Mouse (Mus musculus): ENCODE results near the gene Mvp. TPM values are rescaled to one million over a fixed set of nuclear protein-coding genes. Genes with fewer than 3 reads are reported as not detected.

Mvp gene
- 1 to 10 TPM; 7.2 to 8.3 TPM for total RNA-seq (2021)
- long read RNA-seq, experiment 1, full-length matches to known transcripts, result 8 of 10 reads
- long read RNA-seq, experiment 1, partial matches to known transcripts, result 0 of 10 reads
- long read RNA-seq, experiment 1, other reads (novel, unspliced or antisense), result 2 of 10 reads
- long read RNA-seq, experiment 2, full-length matches to known transcripts, result 10 of 13 reads
- long read RNA-seq, experiment 2, partial matches to known transcripts, result 2 of 13 reads
- long read RNA-seq, experiment 2, other reads (novel, unspliced or antisense), result 1 of 13 reads

DNA sequence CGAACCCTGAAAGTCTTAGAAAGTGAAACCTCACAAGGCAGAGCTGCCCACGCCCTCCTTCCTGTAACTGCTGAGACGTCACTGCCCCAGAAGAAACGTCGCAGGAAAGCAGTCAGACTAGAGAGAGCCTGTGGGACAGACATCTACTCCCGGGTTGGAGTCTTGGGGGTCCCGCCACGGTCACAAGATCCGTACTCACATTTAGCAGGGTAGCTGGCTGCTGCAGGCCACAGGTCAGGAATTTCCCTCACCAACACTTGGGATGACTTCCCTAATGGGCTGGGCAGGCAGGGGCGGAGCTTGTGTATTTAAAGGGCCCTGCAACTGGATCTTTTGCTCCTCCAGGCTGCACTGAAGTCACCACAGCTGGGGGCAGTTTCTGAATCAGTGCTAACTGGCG is at the start of gene Mvp:
TSS of gene Mvp (minus strand) at position 302 of the 400 bp plus-strand sequence.
- no peak for DNase-seq (ENCODE audit: extremely low spot score in 1 of 2, low spot score in 2 of 2)
- intact Hi-C loops (cut with DNase I), result no loop called here
- Histone ChIP-seq H3K4me3 (peak within 1 kb of the TSS; percentile 51), H3K27ac (peak within 1 kb of the TSS; percentile 79)
- TF ChIP-seq CTCF (IDR thresholded peaks at IDR 0.05), result no peak

- H3K4me3 ChIP-seq, result no peak overlapping the region
- intact Hi-C loops (cut with DNase I), result loop anchor here (5.0 kb wide), 1 partner anchor 37 kb away; the partner anchor contains the start of gene AI467606
- no peak overlapping the region for H3K27ac ChIP-seq
- DNase-seq (ENCODE audit: extremely low spot score in 1 of 2, low spot score in 2 of 2), result peak in 1 of 2 experiments; percentile 17
- no peak; the same call in 1 of the 2 replicates for TF ChIP-seq CTCF (IDR thresholded peaks at IDR 0.05)
These were observed 40.7 kb upstream of the Mvp start for GRCm38 (mm10) chr7:127055026-127055585.

GRCm38 (mm10) chr7:127041851-127042672 is 27.6 kb upstream of the Mvp start, which contains the start of gene Kif22:
Gene Kif22 (minus strand): TSS chr7:127042471.
- Histone ChIP-seq H3K27ac (peak within 1 kb of the TSS; percentile 58), H3K4me3 (peak within 1 kb of the TSS; percentile 68)
- peak; percentile 86 to 88 for DNase-seq (ENCODE audit: extremely low spot score in 1 of 2, low spot score in 2 of 2)
- intact Hi-C loops (cut with DNase I), result no loop called here
- no peak for TF ChIP-seq CTCF (IDR thresholded peaks at IDR 0.05)

DNA sequence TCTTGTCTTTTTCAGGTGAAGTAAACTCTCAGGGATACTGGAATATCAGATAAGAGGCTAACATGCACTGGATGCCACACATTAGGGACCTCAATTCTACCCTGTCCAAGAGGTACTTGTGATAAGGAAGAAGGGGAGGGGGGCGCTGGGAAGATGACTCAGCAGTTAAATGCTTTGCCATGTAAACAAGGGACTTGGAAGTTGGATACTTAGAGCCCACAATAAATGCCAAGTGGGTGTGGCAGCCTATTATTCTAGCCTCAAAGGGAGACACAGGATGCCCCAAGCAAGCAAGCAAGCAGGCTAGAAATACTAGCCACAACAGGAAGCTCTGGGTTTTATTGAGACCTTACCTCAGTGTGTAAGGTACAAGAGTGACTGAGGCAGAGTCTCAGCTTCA is 16.8 kb upstream of the Mvp start:
- no peak for TF ChIP-seq CTCF (IDR thresholded peaks at IDR 0.05)
- H3K4me3 ChIP-seq, result no peak overlapping the region
- H3K27ac ChIP-seq, result no peak overlapping the region
- no peak for DNase-seq (ENCODE audit: extremely low spot score in 1 of 2, low spot score in 2 of 2)
- intact Hi-C loops (cut with DNase I), result no loop called here

DNA sequence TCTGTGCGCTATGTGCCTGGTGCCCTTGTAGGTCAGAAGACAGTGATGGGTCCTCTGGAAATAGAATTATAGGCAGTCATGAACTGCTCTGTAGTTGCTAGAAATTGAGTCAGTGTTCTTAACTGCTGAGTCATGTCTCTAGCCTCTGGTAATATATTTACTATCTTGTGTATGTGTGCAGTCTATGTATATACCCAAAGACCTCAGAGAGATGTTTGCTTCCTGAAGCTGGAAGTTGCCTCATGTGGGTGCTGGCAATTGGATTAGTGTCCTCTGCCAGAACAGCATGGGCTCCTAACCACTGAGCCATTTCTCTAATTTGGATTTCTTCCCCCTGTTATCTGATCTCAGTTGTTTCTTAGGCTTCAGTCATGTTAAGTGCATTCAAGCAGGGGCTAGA is 15.8 kb upstream of the Mvp start:
- no peak for TF ChIP-seq CTCF (IDR thresholded peaks at IDR 0.05)
- DNase-seq (ENCODE audit: extremely low spot score in 1 of 2, low spot score in 2 of 2), result no peak
- no peak overlapping the region for H3K27ac ChIP-seq
- intact Hi-C loops (cut with DNase I), result no loop called here
- H3K4me3 ChIP-seq, result no peak overlapping the region

- DNase-seq (ENCODE audit: extremely low spot score in 1 of 2, low spot score in 2 of 2), result no peak
- TF ChIP-seq CTCF (IDR thresholded peaks at IDR 0.05), result no peak
These were observed 13.5 kb upstream of the Mvp start for GRCm38 (mm10) chr7:127027885-127028284.

GRCm38 (mm10) chr7:127026984-127027726 is 12.7 kb upstream of the Mvp start, which contains the start of gene Maz:
Gene Maz (minus strand): TSS chr7:127027037.
- no peak for TF ChIP-seq CTCF (IDR thresholded peaks at IDR 0.05)
- peak within 1 kb of the TSS; percentile 56 for H3K4me3 ChIP-seq
- H3K27ac ChIP-seq, result peak within 1 kb of the TSS; percentile 97
- intact Hi-C loops (cut with DNase I), result loop anchor here (1.0 to 5.0 kb wide), 6 partner anchors 51 to 228 kb away; partner anchors contain the start of genes Cdiptos, Mylpf, Sez6l2 and Taok2
- peak; percentile 99 for DNase-seq (ENCODE audit: extremely low spot score in 1 of 2, low spot score in 2 of 2)

More at GRCm38 (mm10) chr7:127027885-127028284, 13.5 kb upstream of the Mvp start:
- Histone ChIP-seq H3K4me3 (peak overlapping the region; percentile 48), H3K27ac (peak overlapping the region; percentile 94)
- intact Hi-C loops (cut with DNase I), result loop anchor here (1.0 to 5.0 kb wide), 6 partner anchors 52 to 229 kb away; partner anchors contain the start of genes Cdiptos, Mylpf, Sez6l2 and Taok2

DNA sequence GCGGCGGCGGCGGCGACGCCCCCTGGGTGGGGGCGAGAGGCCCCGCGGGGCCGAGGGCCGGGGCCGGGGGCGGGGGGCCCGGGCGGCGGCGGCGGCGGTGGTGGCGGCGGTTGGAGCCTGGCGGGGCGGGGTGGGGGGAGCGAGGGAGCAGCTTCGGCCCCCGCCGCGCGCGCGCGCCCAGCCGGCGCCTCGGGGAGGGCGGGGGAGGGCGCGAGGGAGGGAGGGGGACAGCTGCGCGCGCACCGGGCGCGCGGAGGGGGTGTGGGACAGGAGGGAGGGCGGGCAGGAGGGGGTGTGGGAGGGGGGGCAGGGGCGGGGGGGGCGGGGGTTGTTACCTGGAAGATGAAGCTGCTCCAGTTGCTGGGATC is 12.2 kb upstream of the Mvp start:
- intact Hi-C loops (cut with DNase I), result loop anchor here (2.0 to 5.0 kb wide), 2 partner anchors 76 to 144 kb away; partner anchors contain the start of genes Sez6l2 and Taok2
- TF ChIP-seq CTCF (IDR thresholded peaks at IDR 0.05), result no peak
- Histone ChIP-seq H3K27ac (peak overlapping the region; percentile 94), H3K4me3 (peak overlapping the region; percentile 48)
- peak; percentile 61 to 73 for DNase-seq (ENCODE audit: extremely low spot score in 1 of 2, low spot score in 2 of 2)

GRCm38 (mm10) chr7:127026161-127026600 is 11.8 kb upstream of the Mvp start:
- H3K4me3 ChIP-seq, result peak overlapping the region; percentile 56
- intact Hi-C loops (cut with DNase I), result loop anchor here (2.0 to 5.0 kb wide), 2 partner anchors 75 to 144 kb away; partner anchors contain the start of genes Sez6l2 and Taok2
- no peak for TF ChIP-seq CTCF (IDR thresholded peaks at IDR 0.05)
- peak; percentile 62 to 69 for DNase-seq (ENCODE audit: extremely low spot score in 1 of 2, low spot score in 2 of 2)
- peak overlapping the region; percentile 97 for H3K27ac ChIP-seq

DNA sequence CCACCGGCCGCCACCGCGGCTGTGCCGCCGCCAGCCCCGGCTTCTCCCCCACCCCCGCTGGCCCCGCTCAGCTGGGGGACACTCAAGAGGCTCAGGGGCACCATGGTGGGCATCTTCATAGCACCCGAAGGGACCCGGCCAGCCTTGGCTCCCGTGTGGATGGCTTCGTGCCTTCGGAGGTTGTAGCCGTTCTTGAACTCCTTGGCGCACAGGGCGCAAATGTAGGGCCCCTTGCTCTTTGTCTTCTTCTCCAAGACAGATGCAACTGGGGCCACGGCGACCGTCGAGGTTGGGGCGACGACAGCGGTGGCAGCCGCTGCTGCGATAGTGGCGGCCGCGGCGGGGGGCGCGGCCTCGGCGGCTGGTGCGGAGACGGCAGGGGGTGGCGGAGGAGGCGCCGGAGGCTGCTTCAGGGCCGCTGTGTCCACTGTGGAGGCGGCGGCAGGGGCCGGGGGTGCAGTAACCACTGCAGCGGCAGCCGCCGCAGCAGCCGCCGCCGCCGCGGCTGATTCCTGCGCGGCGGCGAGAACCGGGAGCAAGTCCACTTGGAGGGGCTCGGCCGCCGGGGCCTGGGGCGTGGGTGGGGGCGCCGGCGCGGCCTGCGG is 11.2 kb upstream of the Mvp start:
- intact Hi-C loops (cut with DNase I), result loop anchor here (2.0 to 5.0 kb wide), 2 partner anchors 75 to 143 kb away; partner anchors contain the start of genes Sez6l2 and Taok2
- peak overlapping the region; percentile 56 for H3K4me3 ChIP-seq
- no peak for TF ChIP-seq CTCF (IDR thresholded peaks at IDR 0.05)
- H3K27ac ChIP-seq, result peak overlapping the region; percentile 97
- DNase-seq (ENCODE audit: extremely low spot score in 1 of 2, low spot score in 2 of 2), result peak; percentile 47 to 52
